In genomic region chr4:137736220-137736701, GRCm38 (mm10) we compare ENCODE assay signal across 14 mouse cellular contexts. TPM values are rescaled to one million over a fixed set of nuclear protein-coding genes. Genes with fewer than 3 reads are reported as not detected.
DNase-seq lines count a peak whose midpoint lies in the region; ATAC-seq and TF ChIP-seq lines count a peak whose summit lies in the region.
"Had no signal": no experiment of that assay in that cellular context is flagged by ENCODE, and none has a peak within 500 bp of the region (broad histone marks: within the 10 kb centered on the region; RNA-seq: fewer than 3 reads in every experiment).

No protein-coding gene starts in this region.

- no peak overlapping the region for H3K9ac ChIP-seq in midbrain, postnatal 0 days (replicated peaks; ENCODE audit: low read length, poor library complexity, severe bottlenecking)
- no peak overlapping the region for H3K9ac ChIP-seq in midbrain, embryonic 11.5 days (ENCODE audit: low read length)
- no peak overlapping the region for H3K9ac ChIP-seq in limb, embryonic 15.5 days
- H3K9ac ChIP-seq: liver, postnatal 0 days; midbrain, embryonic 12.5 days had no signal

- 46% methylated on average over 11 of the region's 11 CpGs for WGBS in midbrain, postnatal 0 days
- 57% methylated on average over 11 of the region's 11 CpGs for WGBS in midbrain, embryonic 11.5 days
- 34% methylated on average over 11 of the region's 11 CpGs for WGBS in kidney, adult 2 months
- 40% methylated on average over 11 of the region's 11 CpGs for WGBS in limb, embryonic 15.5 days

- H3K4me3 ChIP-seq in midbrain, postnatal 0 days (ENCODE audit: low read depth, low read length): no peak overlapping the region
- H3K4me3 ChIP-seq in midbrain, embryonic 11.5 days (ENCODE audit: low read depth, low read length): no peak overlapping the region
- no peak overlapping the region for H3K4me3 ChIP-seq in kidney, adult 2 months (ENCODE audit: insufficient read depth, low read depth, low read length)
- no peak overlapping the region for H3K4me3 ChIP-seq in limb, embryonic 15.5 days
- H3K4me3 ChIP-seq: midbrain, embryonic 12.5 days had no signal

- H3K4me2 ChIP-seq in midbrain, postnatal 0 days (ENCODE audit: low read depth, low read length, poor library complexity, severe bottlenecking): no peak overlapping the region
- no peak overlapping the region for H3K4me2 ChIP-seq in midbrain, embryonic 11.5 days
- H3K4me2 ChIP-seq in limb, embryonic 15.5 days: no peak overlapping the region
- H3K4me2 ChIP-seq: midbrain, embryonic 12.5 days had no signal

- no peaks in the 10 kb centered on the region for H3K27me3 ChIP-seq in midbrain, postnatal 0 days (ENCODE audit: insufficient read depth, low read length)
- no peaks in the 10 kb centered on the region; the same call in 1 of the 2 replicates for H3K27me3 ChIP-seq in midbrain, embryonic 11.5 days (ENCODE audit: control insufficient read depth, insufficient read depth, low read length)
- H3K27me3 ChIP-seq in kidney, adult 2 months (replicated peaks; ENCODE audit: control insufficient read depth, insufficient read depth, low read length): no peaks in the 10 kb centered on the region
- peaks cover 8% of the 10 kb centered on the region; the same call in 1 of the 2 replicates for H3K27me3 ChIP-seq in limb, embryonic 15.5 days

- TF ChIP-seq CTCF in midbrain, postnatal 0 days (IDR thresholded peaks at IDR 0.05): no peak; the same call in 1 of the 2 replicates
- no peak for TF ChIP-seq CTCF in kidney, adult 2 months (conservative IDR thresholded peaks at IDR 0.05; ENCODE audit: insufficient read depth, insufficient read length, low read depth, low read length)

- peaks cover 5% of the 10 kb centered on the region; the same call in 1 of the 2 replicates for H3K4me1 ChIP-seq in midbrain, postnatal 0 days (ENCODE audit: insufficient read depth, low read length)
- peaks cover 5% of the 10 kb centered on the region for H3K4me1 ChIP-seq in midbrain, embryonic 11.5 days (ENCODE audit: control insufficient read depth, insufficient read depth, low read length)
- peaks cover 19% of the 10 kb centered on the region for H3K4me1 ChIP-seq in kidney, adult 2 months (ENCODE audit: control insufficient read depth, insufficient read depth, low read length)
- peaks cover 20% of the 10 kb centered on the region for H3K4me1 ChIP-seq in limb, embryonic 15.5 days

- ATAC-seq in midbrain, postnatal 0 days (ENCODE audit: low FRiP score): peak; percentile 24; the same call in 1 of the 2 replicates
- no peak for ATAC-seq in midbrain, embryonic 11.5 days (ENCODE audit: low FRiP score)
- peak; percentile 63 for ATAC-seq in limb, embryonic 15.5 days (ENCODE audit: insufficient number of reproducible peaks, low FRiP score, low TSS enrichment, low read depth)
- ATAC-seq in megakaryocyte, adult 5-6 weeks (ENCODE audit: poor library complexity, severe bottlenecking): no peak
- ATAC-seq: liver, postnatal 0 days had no signal

- H3K9me3 ChIP-seq in midbrain, postnatal 0 days (ENCODE audit: low read length): no peaks in the 10 kb centered on the region
- no peaks in the 10 kb centered on the region for H3K9me3 ChIP-seq in midbrain, embryonic 11.5 days (ENCODE audit: control insufficient read depth, low read length)
- no peaks in the 10 kb centered on the region for H3K9me3 ChIP-seq in limb, embryonic 15.5 days
- H3K9me3 ChIP-seq: G1E; midbrain, embryonic 12.5 days had no signal

- peak; percentile 60 to 67 for DNase-seq in cerebellum, postnatal 10 days
- DNase-seq in cerebellum, adult 8-10 months: no peak
- peak; percentile 73 for DNase-seq in midbrain, postnatal 0 days (ENCODE audit: low spot score)
- DNase-seq in midbrain, embryonic 11.5 days (ENCODE audit: low spot score, missing footprints): no peak
- DNase-seq in kidney, adult 2 months: peak; percentile 88
- DNase-seq in thymus, postnatal 0 days (ENCODE audit: low spot score): no peak
- DNase-seq: heart, adult 18-20 months; heart, postnatal 4 days; liver, postnatal 0 days; thymus, postnatal 25 days had no signal

- no peak overlapping the region for H3K27ac ChIP-seq in midbrain, postnatal 0 days (ENCODE audit: low read depth, low read length)
- H3K27ac ChIP-seq in midbrain, embryonic 11.5 days (ENCODE audit: low read depth, low read length): no peak overlapping the region
- 0 out of 2 replicates have a peak overlapping the region, but pooled peaks have one; percentile 22 for H3K27ac ChIP-seq in kidney, adult 2 months (ENCODE audit: insufficient read depth, low read depth, low read length)
- H3K27ac ChIP-seq in limb, embryonic 15.5 days: 0 out of 2 replicates have a peak overlapping the region, but pooled peaks have one; percentile 47
- H3K27ac ChIP-seq: midbrain, embryonic 12.5 days had no signal

- no peak for TF ChIP-seq POLR2A in kidney, adult 2 months (IDR thresholded peaks at IDR 0.05; ENCODE audit: low read depth, low read length)

- no peaks in the 10 kb centered on the region for H3K36me3 ChIP-seq in midbrain, postnatal 0 days (ENCODE audit: insufficient read depth, low read length)
- no peaks in the 10 kb centered on the region for H3K36me3 ChIP-seq in midbrain, embryonic 11.5 days (ENCODE audit: control insufficient read depth, insufficient read depth, low read length)
- no peaks in the 10 kb centered on the region for H3K36me3 ChIP-seq in kidney, adult 2 months (ENCODE audit: control insufficient read depth, insufficient read depth, low read length)
- no peaks in the 10 kb centered on the region for H3K36me3 ChIP-seq in limb, embryonic 15.5 days
- H3K36me3 ChIP-seq: G1E; midbrain, embryonic 12.5 days had no signal

RNA-seq across cellular contexts. Expression of gene Alpl, which starts 59.9 kb away (rescaled TPM):
- 14.3 and 17.9 TPM in 2 replicates for total RNA-seq in midbrain, postnatal 0 days (2014; rRNA removed)
- polyA plus RNA-seq in midbrain, postnatal 0 days (2015; fragmentation: Nextera tagmentation; extraction: Ambion mirVana): 16.1 and 19.1 TPM in 2 replicates
- polyA plus RNA-seq in midbrain, embryonic 11.5 days (2014; fragmentation: Nextera tagmentation; extraction: Ambion mirVana): 23.7 and 24.5 TPM in 2 replicates
- polyA plus RNA-seq in kidney, adult 2 months (2012; rRNA removed): 564 and 569 TPM in 2 replicates
- 43.5 and 68.6 TPM in 2 replicates for polyA plus RNA-seq in limb, embryonic 15.5 days (2015; fragmentation: Nextera tagmentation; extraction: Ambion mirVana)
- polyA plus RNA-seq in thymus, postnatal 0 days (2015; fragmentation: Nextera tagmentation; extraction: Ambion mirVana): 1.4 and 1.5 TPM in 2 replicates
- total RNA-seq in megakaryocyte, adult 5-6 weeks (2015): 0.09 TPM in 1 of 2 replicates, not detected in the other
- 0.16 TPM in 1 of 2 replicates, not detected in the other for total RNA-seq in megakaryocyte, adult 5-6 weeks (2017)
- total RNA-seq: G1E had no signal
- polyA plus RNA-seq: G1E had no signal

Comparison
In these comparisons a context has a peak if more than half of its experiments do, and no peak if none do; other contexts are left out.
1. DNase-seq: peak in cerebellum, postnatal 10 days (2 of 2), midbrain, postnatal 0 days (single experiment) and kidney, adult 2 months (single experiment); none in cerebellum, adult 8-10 months (single experiment), midbrain, embryonic 11.5 days (single experiment) and thymus, postnatal 0 days (single experiment).
2. ATAC-seq: peak in midbrain, postnatal 0 days (single experiment) and limb, embryonic 15.5 days (single experiment); none in midbrain, embryonic 11.5 days (single experiment) and megakaryocyte, adult 5-6 weeks (single experiment).
3. H3K27ac ChIP-seq: peak in kidney, adult 2 months (single experiment) and limb, embryonic 15.5 days (single experiment); none in midbrain, postnatal 0 days (single experiment) and midbrain, embryonic 11.5 days (single experiment).